In the genomic region with DNA sequence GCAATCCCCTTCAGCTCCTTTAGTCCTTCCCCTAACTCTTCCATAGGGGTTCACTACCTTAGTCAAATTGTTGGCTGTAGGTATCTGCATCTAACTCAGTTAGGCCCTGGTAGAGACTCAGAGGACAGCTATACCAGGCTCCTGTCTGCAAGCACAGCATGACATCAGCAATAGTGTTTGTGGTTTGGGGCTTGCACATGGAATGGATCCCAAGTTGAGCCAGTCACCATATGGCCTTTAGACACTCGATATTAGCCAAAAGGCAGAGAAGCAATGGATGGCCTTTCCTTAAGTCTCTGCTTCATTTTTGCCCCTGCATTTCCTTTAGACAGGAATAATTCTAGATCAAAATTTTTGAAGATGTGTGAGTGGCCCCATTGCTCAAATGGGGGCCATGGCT, we compare ENCODE assay signal across 11 mouse cellular contexts.
"Had no signal": no experiment of that assay in that cellular context is flagged by ENCODE, and none has a peak within 500 bp of the region (broad histone marks: within the 10 kb centered on the region; RNA-seq: fewer than 3 reads in every experiment).

No protein-coding gene starts in this region.

- DNase-seq: kidney, postnatal 10 days; kidney, postnatal 36 days; liver; lung, adult 18-20 months; lung, postnatal 10 days; lung, postnatal 36 days; thymus, adult 18-20 months; thymus, postnatal 36 days had no signal

- ATAC-seq: liver, embryonic 12.5 days; midbrain, embryonic 13.5 days; midbrain, embryonic 16.5 days had no signal
